In genomic region chr1:181435414-181435813, GRCm38 (mm10) we compare ENCODE assay signal across 22 mouse cellular contexts.
A peak's percentile ranks its signal among the peaks of the same experiment; 100 is the strongest.
DNase-seq lines count a peak whose midpoint lies in the region; ATAC-seq lines count a peak whose summit lies in the region.
"Had no signal": no experiment of that assay in that cellular context is flagged by ENCODE, and none has a peak within 500 bp of the region (broad histone marks: within the 10 kb centered on the region; RNA-seq: fewer than 3 reads in every experiment).

No protein-coding gene starts in this region.

- DNase-seq in adrenal gland, adult 2 months: peak; percentile 23
- DNase-seq in adrenal gland, postnatal 25 days: no peak
- DNase-seq in midbrain, embryonic 10.5 days (ENCODE audit: low spot score): no peak
- DNase-seq in midbrain, embryonic 14.5 days: no peak
- DNase-seq in ovary, postnatal 36 days (ENCODE audit: low spot score): peak; percentile 42
- DNase-seq in ovary, postnatal 14 days (ENCODE audit: low spot score): no peak
- no peak for DNase-seq in spleen, postnatal 14 days (ENCODE audit: low spot score in 2 of 2)
- DNase-seq: adrenal gland, postnatal 10 days; B cell, adult 2 months; cerebellum, adult 11-12 months; cerebellum, adult 9-10 months; cerebellum, postnatal 25 days; gastrocnemius, postnatal 10 days; heart, adult 18-20 months; heart, postnatal 10 days; heart, postnatal 4 days had no signal

- WGBS in midbrain, embryonic 10.5 days: 88% methylated on average over 5 of the region's 5 CpGs
- 78% methylated on average over 5 of the region's 5 CpGs for WGBS in midbrain, embryonic 14.5 days

- H3K36me3 ChIP-seq in midbrain, embryonic 10.5 days: no peaks in the 10 kb centered on the region
- H3K36me3 ChIP-seq in midbrain, embryonic 14.5 days (ENCODE audit: control insufficient read depth, insufficient read depth, low read length): no peaks in the 10 kb centered on the region
- H3K36me3 ChIP-seq: embryonic facial prominence, embryonic 12.5 days; forebrain, embryonic 12.5 days; G1E; heart, embryonic 10.5 days had no signal

- peak overlapping the region; percentile 49; the same call in 1 of the 2 replicates for H3K27ac ChIP-seq in midbrain, embryonic 10.5 days (replicated peaks)
- H3K27ac ChIP-seq in midbrain, embryonic 14.5 days (replicated peaks; ENCODE audit: low read depth, low read length): no peak overlapping the region
- H3K27ac ChIP-seq: embryonic facial prominence, embryonic 12.5 days; forebrain, embryonic 12.5 days; heart, embryonic 10.5 days had no signal

- peaks cover 14% of the 10 kb centered on the region for H3K4me1 ChIP-seq in midbrain, embryonic 10.5 days
- no peaks in the 10 kb centered on the region for H3K4me1 ChIP-seq in midbrain, embryonic 14.5 days (ENCODE audit: control insufficient read depth, insufficient read depth, low read length)
- H3K4me1 ChIP-seq: embryonic facial prominence, embryonic 12.5 days had no signal

- no peaks in the 10 kb centered on the region for H3K27me3 ChIP-seq in midbrain, embryonic 10.5 days (ENCODE audit: low read depth, poor library complexity, severe bottlenecking)
- H3K27me3 ChIP-seq in midbrain, embryonic 14.5 days (ENCODE audit: control insufficient read depth, insufficient read depth, low read length): no peaks in the 10 kb centered on the region
- H3K27me3 ChIP-seq: embryonic facial prominence, embryonic 12.5 days; forebrain, embryonic 12.5 days had no signal

- H3K4me3 ChIP-seq in midbrain, embryonic 10.5 days: no peak overlapping the region
- H3K4me3 ChIP-seq in midbrain, embryonic 14.5 days (replicated peaks; ENCODE audit: low read depth, low read length): no peak overlapping the region
- H3K4me3 ChIP-seq: embryonic facial prominence, embryonic 12.5 days; forebrain, embryonic 12.5 days; heart, embryonic 10.5 days had no signal

- H3K9me3 ChIP-seq in midbrain, embryonic 10.5 days (replicated peaks): no peaks in the 10 kb centered on the region
- no peaks in the 10 kb centered on the region for H3K9me3 ChIP-seq in midbrain, embryonic 14.5 days (ENCODE audit: control insufficient read depth, low read length)
- H3K9me3 ChIP-seq: embryonic facial prominence, embryonic 12.5 days; forebrain, embryonic 12.5 days; G1E; heart, embryonic 10.5 days had no signal

- ATAC-seq in midbrain, embryonic 14.5 days (ENCODE audit: low FRiP score, low TSS enrichment): no peak
- ATAC-seq: CD4-positive, CD25-positive, alpha-beta regulatory T cell, adult 4 months; forebrain, embryonic 16.5 days had no signal

- H3K4me2 ChIP-seq in midbrain, embryonic 14.5 days (ENCODE audit: low read length): no peak overlapping the region
- H3K4me2 ChIP-seq: embryonic facial prominence, embryonic 12.5 days; forebrain, embryonic 12.5 days had no signal

- no peak overlapping the region for H3K9ac ChIP-seq in midbrain, embryonic 14.5 days (replicated peaks; ENCODE audit: low read length)
- H3K9ac ChIP-seq: embryonic facial prominence, embryonic 12.5 days; forebrain, embryonic 12.5 days had no signal

Comparison
In these comparisons a context has a peak if more than half of its experiments do, and no peak if none do; other contexts are left out.
1. DNase-seq: peak in adrenal gland, adult 2 months (single experiment) and ovary, postnatal 36 days (single experiment); none in adrenal gland, postnatal 25 days (single experiment), midbrain, embryonic 10.5 days (single experiment), midbrain, embryonic 14.5 days (single experiment), ovary, postnatal 14 days (single experiment) and spleen, postnatal 14 days (0 of 2).